Mouse (Mus musculus): ENCODE data around the gene Slc45a1. TPM values are rescaled to one million over a fixed set of nuclear protein-coding genes. Genes with fewer than 3 reads are reported as not detected.
A peak's percentile ranks its signal among the peaks of the same experiment; 100 is the strongest.
"Not testable (repeated sequence)": the region's sequence is repeated elsewhere in the genome, so short reads cannot be mapped to it uniquely, and the experiment has no call there.

Gene Slc45a1
- polyA plus RNA-seq, 1 experiment from 2014 or later: 1.2 TPM

- no peak for ATAC-seq (ENCODE audit: low read depth)
- H3K27ac ChIP-seq (replicated peaks; ENCODE audit: low read depth, low read length): no peak overlapping the region
- H3K36me3 ChIP-seq (ENCODE audit: control insufficient read depth, insufficient read depth, low read length): no peaks in the 10 kb centered on the region
- no peak overlapping the region for H3K4me2 ChIP-seq (ENCODE audit: low read depth, low read length)
- no peaks in the 10 kb centered on the region for H3K27me3 ChIP-seq (replicated peaks; ENCODE audit: control insufficient read depth, insufficient read depth, low read length)
- H3K4me3 ChIP-seq (ENCODE audit: low read depth, low read length): no peak overlapping the region
- H3K9me3 ChIP-seq (ENCODE audit: control insufficient read depth, low read length): no peaks in the 10 kb centered on the region
- DNase-seq (ENCODE audit: low spot score): no peak
- no peak overlapping the region for H3K9ac ChIP-seq (ENCODE audit: low read depth, low read length)
- WGBS: 100% methylated on average over 1 of the region's 1 CpGs
- peaks cover 8% of the 10 kb centered on the region; the same call in 1 of the 2 replicates for H3K4me1 ChIP-seq (ENCODE audit: control insufficient read depth, insufficient read depth, low read length)
These were observed 48.5 kb downstream of the Slc45a1 start for GRCm38 (mm10) chr4:150603366-150604061.

GRCm38 (mm10) chr4:150601489-150601888 is 50.5 kb downstream of the Slc45a1 start:
- Histone ChIP-seq H3K9ac (ENCODE audit: low read depth, low read length) (no peak overlapping the region), H3K27me3 (replicated peaks; ENCODE audit: control insufficient read depth, insufficient read depth, low read length) (no peaks in the 10 kb centered on the region), H3K4me3 (ENCODE audit: low read depth, low read length) (no peak overlapping the region), H3K4me2 (ENCODE audit: low read depth, low read length) (no peak overlapping the region), H3K27ac (replicated peaks; ENCODE audit: low read depth, low read length) (no peak overlapping the region), H3K4me1 (ENCODE audit: control insufficient read depth, insufficient read depth, low read length) (peaks cover 15% of the 10 kb centered on the region), H3K36me3 (ENCODE audit: control insufficient read depth, insufficient read depth, low read length) (no peaks in the 10 kb centered on the region), H3K9me3 (ENCODE audit: control insufficient read depth, low read length) (no peaks in the 10 kb centered on the region)
- ATAC-seq (ENCODE audit: low read depth) (no peak), DNase-seq (ENCODE audit: low spot score) (no peak)
- 83% methylated on average over 10 of the region's 10 CpGs for WGBS

GRCm38 (mm10) chr4:150600503-150600902 is 51.5 kb downstream of the Slc45a1 start:
- H3K4me2 ChIP-seq (ENCODE audit: low read depth, low read length); H3K9me3 ChIP-seq (ENCODE audit: control insufficient read depth, low read length); DNase-seq (ENCODE audit: low spot score); ATAC-seq (ENCODE audit: low read depth); H3K36me3 ChIP-seq (ENCODE audit: control insufficient read depth, insufficient read depth, low read length); H3K9ac ChIP-seq (ENCODE audit: low read depth, low read length); H3K27me3 ChIP-seq (replicated peaks; ENCODE audit: control insufficient read depth, insufficient read depth, low read length); H3K27ac ChIP-seq (replicated peaks; ENCODE audit: low read depth, low read length); H3K4me3 ChIP-seq (ENCODE audit: low read depth, low read length): not testable (repeated sequence)
- 92% methylated on average over 2 of the region's 2 CpGs for WGBS
- H3K4me1 ChIP-seq (ENCODE audit: control insufficient read depth, insufficient read depth, low read length): peaks cover 15% of the 10 kb centered on the region

DNA sequence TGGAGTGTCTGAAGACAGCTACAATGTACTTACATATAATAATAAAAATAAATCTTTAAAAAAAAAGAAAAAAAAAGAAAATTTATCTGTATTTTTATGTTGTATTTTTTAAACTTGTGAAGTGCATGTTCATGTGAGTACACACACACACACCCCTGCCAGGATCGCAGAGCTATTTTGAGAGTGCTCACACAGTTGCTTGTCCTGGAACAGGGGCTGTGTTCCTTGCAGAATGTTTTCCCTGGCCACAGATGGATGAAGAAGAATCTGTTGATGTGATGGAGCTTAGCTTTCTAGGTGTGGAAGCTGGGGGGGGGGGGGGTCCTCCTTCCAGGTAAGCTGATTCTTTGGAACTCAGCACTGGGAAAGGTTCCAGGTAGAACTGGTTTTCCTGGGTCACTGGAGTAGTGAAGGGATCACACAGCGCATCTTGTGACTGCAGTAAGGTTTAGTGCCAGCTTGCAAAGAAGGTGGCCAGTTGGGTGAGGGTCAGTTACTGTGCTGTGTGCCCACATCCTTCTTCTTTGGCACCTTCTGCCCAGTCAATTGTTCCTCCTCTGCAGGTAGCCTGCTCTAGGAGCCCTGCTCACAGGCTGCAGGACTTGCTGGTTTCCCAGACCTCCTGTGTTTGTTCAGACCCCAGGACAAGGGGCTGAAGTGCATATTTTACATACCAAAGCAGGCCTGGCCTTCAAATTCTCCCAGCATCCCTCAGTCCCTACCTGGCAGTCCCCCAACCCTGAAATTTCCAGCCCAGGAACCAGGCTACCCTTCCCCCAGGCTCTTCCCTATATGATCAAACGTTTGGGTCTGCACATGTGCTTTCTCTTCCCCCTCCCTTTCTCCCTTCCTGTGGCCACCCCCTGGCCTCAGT is 52.6 kb downstream of the Slc45a1 start:
- 51% methylated on average over 3 of the region's 3 CpGs for WGBS
- ATAC-seq (ENCODE audit: low read depth) (peak; percentile 42; the same call in 1 of the 2 replicates), DNase-seq (ENCODE audit: low spot score) (peak; percentile 48)
- Histone ChIP-seq H3K27me3 (replicated peaks; ENCODE audit: control insufficient read depth, insufficient read depth, low read length) (no peaks in the 10 kb centered on the region), H3K4me3 (ENCODE audit: low read depth, low read length) (no peak overlapping the region), H3K27ac (replicated peaks; ENCODE audit: low read depth, low read length) (no peak overlapping the region), H3K4me2 (ENCODE audit: low read depth, low read length) (no peak overlapping the region), H3K36me3 (ENCODE audit: control insufficient read depth, insufficient read depth, low read length) (no peaks in the 10 kb centered on the region), H3K4me1 (ENCODE audit: control insufficient read depth, insufficient read depth, low read length) (peaks cover 15% of the 10 kb centered on the region), H3K9ac (ENCODE audit: low read depth, low read length) (no peak overlapping the region), H3K9me3 (ENCODE audit: control insufficient read depth, low read length) (no peaks in the 10 kb centered on the region)

- peaks cover 15% of the 10 kb centered on the region for H3K4me1 ChIP-seq (ENCODE audit: control insufficient read depth, insufficient read depth, low read length)
- no peak for DNase-seq (ENCODE audit: low spot score)
- H3K27me3 ChIP-seq (replicated peaks; ENCODE audit: control insufficient read depth, insufficient read depth, low read length): no peaks in the 10 kb centered on the region
- no peak for ATAC-seq (ENCODE audit: low read depth)
- H3K27ac ChIP-seq (replicated peaks; ENCODE audit: low read depth, low read length): no peak overlapping the region
- no peak overlapping the region for H3K4me3 ChIP-seq (ENCODE audit: low read depth, low read length)
- no peaks in the 10 kb centered on the region for H3K36me3 ChIP-seq (ENCODE audit: control insufficient read depth, insufficient read depth, low read length)
- H3K9ac ChIP-seq (ENCODE audit: low read depth, low read length): no peak overlapping the region
- WGBS: 89% methylated on average over 1 of the region's 1 CpGs
- H3K9me3 ChIP-seq (ENCODE audit: control insufficient read depth, low read length): no peaks in the 10 kb centered on the region
- H3K4me2 ChIP-seq (ENCODE audit: low read depth, low read length): no peak overlapping the region
These were observed 53.3 kb downstream of the Slc45a1 start for GRCm38 (mm10) chr4:150598686-150599085.

DNA sequence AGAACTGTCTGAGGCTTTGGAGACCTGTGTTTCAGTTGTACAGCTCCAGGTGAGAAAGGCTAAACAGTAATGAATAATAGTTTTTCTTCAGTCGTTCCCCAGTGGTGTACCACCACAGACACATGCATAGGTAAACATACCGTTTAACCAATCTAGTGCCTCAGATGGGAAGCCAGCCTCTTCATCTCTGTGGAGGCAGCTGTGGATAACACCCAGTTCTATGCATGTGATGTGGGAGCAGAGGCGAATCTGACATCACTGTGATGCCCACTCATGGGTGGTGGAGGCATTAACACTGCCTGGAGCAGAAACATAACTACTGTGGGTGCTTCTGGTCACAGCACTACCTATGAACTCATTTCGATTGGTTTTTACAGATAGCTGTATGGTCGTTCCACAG is 56.0 kb downstream of the Slc45a1 start:
- Histone ChIP-seq H3K4me3 (ENCODE audit: low read depth, low read length) (no peak overlapping the region), H3K9ac (ENCODE audit: low read depth, low read length) (no peak overlapping the region), H3K27me3 (replicated peaks; ENCODE audit: control insufficient read depth, insufficient read depth, low read length) (no peaks in the 10 kb centered on the region), H3K9me3 (ENCODE audit: control insufficient read depth, low read length) (no peaks in the 10 kb centered on the region), H3K27ac (replicated peaks; ENCODE audit: low read depth, low read length) (no peak overlapping the region), H3K4me1 (ENCODE audit: control insufficient read depth, insufficient read depth, low read length) (peaks cover 22% of the 10 kb centered on the region), H3K4me2 (ENCODE audit: low read depth, low read length) (no peak overlapping the region), H3K36me3 (ENCODE audit: control insufficient read depth, insufficient read depth, low read length) (no peaks in the 10 kb centered on the region)
- WGBS: 87% methylated on average over 5 of the region's 5 CpGs
- ATAC-seq (ENCODE audit: low read depth): no peak
- DNase-seq (ENCODE audit: low spot score): no peak

DNA sequence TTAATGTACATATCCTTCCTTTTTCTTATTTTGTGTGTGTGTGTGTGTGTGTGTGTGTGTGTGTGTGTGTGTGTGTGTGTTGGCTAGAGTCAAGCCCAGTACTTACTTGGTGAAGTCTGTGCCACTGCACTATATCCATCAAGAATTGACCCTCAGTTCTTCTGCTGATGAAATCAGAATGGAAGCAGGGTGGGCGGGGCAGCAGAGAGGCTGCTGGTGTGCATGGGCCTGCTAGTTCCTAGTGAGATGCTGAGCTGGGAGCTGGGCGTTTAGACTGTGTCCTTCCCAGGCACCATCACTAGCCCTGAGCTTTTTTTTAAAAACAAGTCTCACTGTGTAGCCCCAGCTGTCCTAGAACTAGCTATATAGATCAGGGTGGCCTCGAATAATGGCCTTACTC is 56.9 kb downstream of the Slc45a1 start:
- no peaks in the 10 kb centered on the region for H3K36me3 ChIP-seq (ENCODE audit: control insufficient read depth, insufficient read depth, low read length)
- H3K4me1 ChIP-seq (ENCODE audit: control insufficient read depth, insufficient read depth, low read length): peaks cover 22% of the 10 kb centered on the region
- H3K9me3 ChIP-seq (ENCODE audit: control insufficient read depth, low read length): no peaks in the 10 kb centered on the region
- no peak overlapping the region for H3K4me2 ChIP-seq (ENCODE audit: low read depth, low read length)
- ATAC-seq (ENCODE audit: low read depth): no peak
- no peak overlapping the region for H3K27ac ChIP-seq (replicated peaks; ENCODE audit: low read depth, low read length)
- no peak for DNase-seq (ENCODE audit: low spot score)
- H3K9ac ChIP-seq (ENCODE audit: low read depth, low read length): no peak overlapping the region
- WGBS: 84% methylated on average over 3 of the region's 3 CpGs
- H3K27me3 ChIP-seq (replicated peaks; ENCODE audit: control insufficient read depth, insufficient read depth, low read length): no peaks in the 10 kb centered on the region
- H3K4me3 ChIP-seq (ENCODE audit: low read depth, low read length): no peak overlapping the region

DNA sequence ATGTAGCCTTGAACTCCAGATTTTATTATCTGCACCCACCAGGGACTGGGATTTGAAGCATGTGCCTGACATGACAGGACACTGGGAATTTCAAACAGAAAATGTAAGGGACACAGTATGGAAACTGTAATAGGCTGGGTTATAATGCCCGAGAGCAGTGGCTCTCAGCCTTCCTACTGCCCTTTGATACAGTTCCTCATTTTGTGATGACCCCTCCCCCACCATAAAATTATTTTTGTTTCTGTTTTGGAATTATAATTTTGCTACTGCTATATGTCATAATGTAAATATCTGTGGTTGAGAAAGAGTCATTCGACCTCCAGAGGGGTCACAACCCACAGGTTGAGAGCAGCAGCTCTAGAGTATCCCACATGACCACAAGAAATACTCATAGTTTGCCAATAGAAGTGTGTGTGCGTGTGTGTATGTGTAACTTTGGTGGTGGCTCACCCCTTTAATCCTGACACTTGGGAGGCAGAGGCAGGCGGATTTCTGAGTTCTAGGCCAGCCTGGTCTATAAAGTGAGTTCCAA is 57.6 kb downstream of the Slc45a1 start:
- Histone ChIP-seq H3K4me3 (ENCODE audit: low read depth, low read length) (no peak overlapping the region), H3K36me3 (ENCODE audit: control insufficient read depth, insufficient read depth, low read length) (no peaks in the 10 kb centered on the region), H3K9me3 (ENCODE audit: control insufficient read depth, low read length) (no peaks in the 10 kb centered on the region), H3K27ac (replicated peaks; ENCODE audit: low read depth, low read length) (no peak overlapping the region), H3K4me1 (ENCODE audit: control insufficient read depth, insufficient read depth, low read length) (peaks cover 19% of the 10 kb centered on the region), H3K27me3 (replicated peaks; ENCODE audit: control insufficient read depth, insufficient read depth, low read length) (no peaks in the 10 kb centered on the region), H3K4me2 (ENCODE audit: low read depth, low read length) (no peak overlapping the region), H3K9ac (ENCODE audit: low read depth, low read length) (no peak overlapping the region)
- ATAC-seq (ENCODE audit: low read depth): no peak
- DNase-seq (ENCODE audit: low spot score): no peak
- 90% methylated on average over 4 of the region's 4 CpGs for WGBS

Data from embryonic facial prominence, embryonic 14.5 days (tissue).